Mouse (Mus musculus) ES-E14 (cell line): ENCODE data around the gene Slc17a7. TPM values are rescaled to one million over a fixed set of nuclear protein-coding genes. Genes with fewer than 3 reads are reported as not detected.

Experiments
- DNase-seq: peaks from one replicate; pipeline ENCODE4 v3.0.0-alpha.2; 2013; ENCODE audit warnings: low read depth, low spot score
- H3K27ac ChIP-seq: 2 replicates; pipeline ENCODE4 v1.5.1; 2012; ENCODE audit warnings: low read depth, mild to moderate bottlenecking, low read length, moderate library complexity, mixed read lengths; ENCODE audit not compliant: poor library complexity, insufficient read depth, severe bottlenecking
- H3K36me3 ChIP-seq: 2 replicates; pipeline ENCODE4 v1.6.1; 2012; ENCODE audit warnings: mild to moderate bottlenecking, low read length, moderate library complexity, mixed read lengths; ENCODE audit not compliant: control insufficient read depth, poor library complexity, insufficient read depth, severe bottlenecking
- H3K4me1 ChIP-seq, 2 experiments: fragments of 150-350 bp in 1 of 2; sonication (generic) in 1 of 2; 2 replicates each; pipeline ENCODE4 v1.6.1; 2012; ENCODE audit warnings: low read length in 2 of 2, mild to moderate bottlenecking in 1 of 2, mixed read lengths in 1 of 2; ENCODE audit not compliant: control insufficient read depth in 2 of 2, insufficient read depth in 2 of 2, poor library complexity in 1 of 2
- H3K4me3 ChIP-seq, 2 experiments: fragments of 150-350 bp in 1 of 2; sonication (generic) in 1 of 2; 2 replicates each; pipeline ENCODE4 v1.5.1; 2012; ENCODE audit warnings: low read length in 2 of 2, low read depth in 1 of 2, mild to moderate bottlenecking in 1 of 2, mixed read lengths in 1 of 2; ENCODE audit not compliant: insufficient read depth in 1 of 2, poor library complexity in 1 of 2, severe bottlenecking in 1 of 2
- H3K9ac ChIP-seq: 2 replicates; pipeline ENCODE4 v1.6.1; 2012; ENCODE audit warnings: low read depth, mild to moderate bottlenecking, low read length, mixed read lengths; ENCODE audit not compliant: poor library complexity, insufficient read depth, severe bottlenecking
- H3K9me3 ChIP-seq: fragments of 150-350 bp; sonication (generic); 2 replicates; pipeline ENCODE4 v1.6.1; 2012; ENCODE audit warnings: low read depth, mild to moderate bottlenecking, low read length; ENCODE audit not compliant: control insufficient read depth, insufficient read depth
- CHD2 ChIP-seq: IDR thresholded peaks from 2 replicates; pipeline ENCODE4 v1.6.1; 2014; ENCODE audit warnings: mild to moderate bottlenecking, low read depth, low read length, inconsistent platforms
- HCFC1 ChIP-seq: IDR thresholded peaks from 2 replicates; pipeline ENCODE4 v1.6.1; 2012; ENCODE audit warnings: low read length, inconsistent platforms, borderline replicate concordance; ENCODE audit not compliant: insufficient read depth
- MAFK ChIP-seq: IDR thresholded peaks from 2 replicates; pipeline ENCODE4 v1.6.1; 2014; ENCODE audit warnings: mild to moderate bottlenecking, low read depth, low read length, inconsistent platforms; ENCODE audit not compliant: insufficient read depth
- ZC3H11A ChIP-seq: IDR thresholded peaks from 2 replicates; pipeline ENCODE4 v1.6.1; 2012; ENCODE audit warnings: low read depth, mild to moderate bottlenecking, inconsistent platforms, low read length, borderline replicate concordance
- ZNF384 ChIP-seq: IDR thresholded peaks from 2 replicates; pipeline ENCODE4 v1.6.1; 2012; ENCODE audit warnings: low read depth, low read length, inconsistent platforms
- in situ Hi-C, 2 experiments: fragments of 600-800 bp; cut with MboI; formaldehyde crosslinking; loops; one replicate each; pipeline ENCODE4 v1.15.1; 2025; ENCODE audit warnings: low sequenced_read_pairs in 2 of 2, inconsistent platforms in 1 of 2; ENCODE audit not compliant: unreplicated experiment in 2 of 2
- total RNA-seq: library from RNA; depleted of rRNA; stranded (reverse); fragments of 300-350 nt; gene quantifications from 2 replicates; pipeline ENCODE4 v1.2.3, GENCODE M21; 2012

Slc17a7 gene
- total RNA-seq, 1 experiment: 3.4 TPM

GRCm38 (mm10) chr7:45190186-45190585 lies 26.4 kb downstream of the Slc17a7 start:
- Histone ChIP-seq H3K9ac (no peak overlapping the region), H3K36me3 (no peaks in the 10 kb centered on the region), H3K4me3 (no peak overlapping the region), H3K9me3 (no peaks in the 10 kb centered on the region), H3K27ac (no peak overlapping the region), H3K4me1 (peaks cover 0 to 26% of the 10 kb centered on the region in 2 experiments; a peak in 2 of 4 replicates)
- DNase-seq: no peak
- in situ Hi-C loops: no loop called here
- TF ChIP-seq ZC3H11A: no peak

- no peak for DNase-seq
- Histone ChIP-seq H3K4me1 (peaks cover 0 to 26% of the 10 kb centered on the region in 2 experiments; a peak in 2 of 4 replicates), H3K36me3 (no peaks in the 10 kb centered on the region), H3K4me3 (no peak overlapping the region), H3K27ac (no peak overlapping the region), H3K9ac (no peak overlapping the region), H3K9me3 (no peaks in the 10 kb centered on the region)
- in situ Hi-C loops: no loop called here
- TF ChIP-seq MAFK (no peak), CHD2 (no peak), ZC3H11A (no peak), ZNF384 (no peak), HCFC1 (no peak)
Observed at GRCm38 (mm10) chr7:45191161-45191560, 27.4 kb downstream of the Slc17a7 start.

- Histone ChIP-seq H3K4me3 (no peak overlapping the region), H3K4me1 (peaks cover 0 to 29% of the 10 kb centered on the region in 2 experiments; a peak in 2 of 4 replicates), H3K9ac (no peak overlapping the region), H3K9me3 (no peaks in the 10 kb centered on the region), H3K36me3 (no peaks in the 10 kb centered on the region), H3K27ac (no peak overlapping the region)
- in situ Hi-C loops: no loop called here
- TF ChIP-seq ZC3H11A (no peak), MAFK (no peak), ZNF384 (no peak), CHD2 (no peak), HCFC1 (no peak)
- DNase-seq: no peak
Observed at GRCm38 (mm10) chr7:45191803-45192363, 28.1 kb downstream of the Slc17a7 start.

GRCm38 (mm10) chr7:45192585-45193310 lies 29.0 kb downstream of the Slc17a7 start:
- in situ Hi-C loops: no loop called here
- TF ChIP-seq CHD2 (no peak), MAFK (no peak), ZC3H11A (no peak), HCFC1 (no peak), ZNF384 (no peak)
- no peak for DNase-seq
- Histone ChIP-seq H3K9ac (no peak overlapping the region), H3K27ac (no peak overlapping the region), H3K4me3 (no peak overlapping the region), H3K4me1 (peaks cover 0 to 29% of the 10 kb centered on the region in 2 experiments; a peak in 2 of 4 replicates), H3K9me3 (no peaks in the 10 kb centered on the region), H3K36me3 (no peaks in the 10 kb centered on the region)

- H3K36me3 ChIP-seq: no peaks in the 10 kb centered on the region
- H3K9ac ChIP-seq: no peak overlapping the region
- no peaks in the 10 kb centered on the region for H3K9me3 ChIP-seq
- no peak overlapping the region for H3K4me3 ChIP-seq
- in situ Hi-C loops: no loop called here
- no peak overlapping the region for H3K27ac ChIP-seq
- no peak for TF ChIP-seq ZNF384
- TF ChIP-seq ZC3H11A: no peak
- TF ChIP-seq HCFC1: no peak
- no peak for TF ChIP-seq CHD2
- no peak for TF ChIP-seq MAFK
- H3K4me1 ChIP-seq: peaks cover 0 to 27% of the 10 kb centered on the region in 2 experiments; a peak in 1 of 4 replicates
- no peak for DNase-seq
Observed at GRCm38 (mm10) chr7:45193406-45193805, 29.7 kb downstream of the Slc17a7 start.
